Mouse (Mus musculus) megakaryocyte, embryonic 14.5 days (primary cell): ENCODE data around the gene Chrm2. TPM values are rescaled to one million over a fixed set of nuclear protein-coding genes. Genes with fewer than 3 reads are reported as not detected.

Experiments used
- H3K27me3 ChIP-seq: replicated peaks from 2 replicates; pipeline ENCODE3; 2012; ENCODE audit warnings: inconsistent platforms
- H3K36me3 ChIP-seq: replicated peaks from 2 replicates; pipeline ENCODE3; 2012; ENCODE audit warnings: low read length, inconsistent platforms, mixed read lengths
- H3K4me1 ChIP-seq: 2 replicates; pipeline ENCODE4 v1.6.1; 2012; ENCODE audit warnings: inconsistent platforms
- H3K4me3 ChIP-seq: replicated peaks from 2 replicates; pipeline ENCODE3; 2012; ENCODE audit warnings: moderate library complexity, mild to moderate bottlenecking, inconsistent platforms
- H3K9me3 ChIP-seq: 2 replicates; pipeline ENCODE4 v1.6.1; 2012; ENCODE audit warnings: inconsistent platforms
- FLI1 ChIP-seq: IDR thresholded peaks from 2 replicates; pipeline ENCODE4 v1.6.1; 2012; ENCODE audit warnings: low read length, inconsistent platforms, mixed read lengths
- GATA1 ChIP-seq: IDR thresholded peaks from 3 replicates; pipeline ENCODE4 v1.6.1; 2012; ENCODE audit warnings: mixed read lengths, low read length, inconsistent platforms, borderline replicate concordance
- polyA plus RNA-seq: library from polyadenylated mRNA; stranded (reverse); fragments of >175 nt; gene quantifications from 2 replicates; pipeline ENCODE4 v1.2.3, GENCODE M21; 2012; ENCODE audit warnings: low replicate concordance; ENCODE audit not compliant: insufficient read depth

Gene Chrm2
- polyA plus RNA-seq, 1 experiment, result not detected

DNA sequence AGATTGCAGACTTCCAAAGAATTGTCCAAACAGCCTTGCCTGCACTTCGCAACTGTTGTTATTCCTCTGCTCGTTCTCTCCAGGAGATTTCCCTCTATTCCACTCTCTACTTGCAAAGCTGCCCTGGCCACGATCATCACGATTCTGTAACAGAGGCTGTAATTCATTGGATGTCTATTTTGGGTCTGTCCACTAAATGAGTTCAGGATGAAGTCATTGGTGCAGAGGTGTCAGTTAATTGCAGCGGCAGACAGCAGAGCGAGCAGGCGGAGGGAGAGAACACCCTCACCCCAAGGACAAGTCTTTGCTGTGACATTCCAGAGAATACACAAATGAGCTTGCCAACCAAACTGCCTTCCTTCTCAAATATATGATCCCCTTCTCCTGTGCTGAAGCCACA lies 120.1 kb downstream of the Chrm2 start:
- Histone ChIP-seq H3K9me3 (no peaks in the 10 kb centered on the region), H3K36me3 (no peaks in the 10 kb centered on the region), H3K4me1 (no peaks in the 10 kb centered on the region), H3K27me3 (no peaks in the 10 kb centered on the region), H3K4me3 (no peak overlapping the region)
- TF ChIP-seq FLI1 (no peak), GATA1 (no peak)

DNA sequence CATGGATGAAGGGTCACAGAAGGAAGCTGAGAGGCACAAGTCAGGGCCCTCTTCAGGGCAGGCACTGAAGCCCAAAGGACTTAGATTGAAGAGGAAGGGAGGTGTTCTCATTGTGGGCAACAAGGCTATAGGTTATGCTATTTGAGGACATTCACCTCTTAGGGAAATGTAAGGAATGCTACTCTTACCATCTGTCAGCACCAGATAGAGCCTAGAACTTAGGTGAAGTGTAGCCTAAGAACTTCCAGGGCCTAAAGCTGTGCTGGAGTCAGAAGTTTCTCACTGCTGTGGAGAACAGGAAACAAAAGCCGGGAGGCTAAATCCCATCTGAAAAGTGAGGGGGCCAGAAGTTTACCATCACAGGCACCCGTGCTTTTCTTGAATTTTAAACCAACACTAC lies 120.6 kb downstream of the Chrm2 start:
- no peak overlapping the region for H3K4me3 ChIP-seq
- no peaks in the 10 kb centered on the region for H3K9me3 ChIP-seq
- TF ChIP-seq GATA1, result no peak
- TF ChIP-seq FLI1, result no peak
- H3K27me3 ChIP-seq, result no peaks in the 10 kb centered on the region
- H3K36me3 ChIP-seq, result no peaks in the 10 kb centered on the region
- no peaks in the 10 kb centered on the region for H3K4me1 ChIP-seq

DNA sequence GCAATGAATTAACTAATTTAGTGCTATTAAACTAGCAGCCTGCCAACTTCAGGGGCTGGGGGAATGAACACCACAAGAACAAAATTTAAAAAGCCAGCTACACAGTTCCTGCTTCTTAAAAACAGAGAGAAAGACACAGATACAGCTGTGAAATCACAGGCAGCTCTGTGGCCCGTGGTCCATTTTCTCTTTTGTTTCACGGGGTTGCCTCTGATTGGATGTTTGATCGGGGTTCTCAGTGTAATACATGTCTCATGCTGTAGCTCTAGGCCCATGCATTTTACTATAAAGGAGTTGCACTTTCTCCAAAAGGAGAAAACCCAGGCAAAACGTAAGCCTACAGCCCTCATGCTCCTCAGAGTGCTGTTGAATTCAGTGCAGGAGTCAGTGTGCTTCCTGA lies 128.6 kb downstream of the Chrm2 start:
- no peak overlapping the region for H3K4me3 ChIP-seq
- H3K9me3 ChIP-seq, result peaks cover 13% of the 10 kb centered on the region
- no peaks in the 10 kb centered on the region for H3K4me1 ChIP-seq
- no peak for TF ChIP-seq FLI1
- no peak for TF ChIP-seq GATA1
- no peaks in the 10 kb centered on the region for H3K36me3 ChIP-seq
- H3K27me3 ChIP-seq, result no peaks in the 10 kb centered on the region

DNA sequence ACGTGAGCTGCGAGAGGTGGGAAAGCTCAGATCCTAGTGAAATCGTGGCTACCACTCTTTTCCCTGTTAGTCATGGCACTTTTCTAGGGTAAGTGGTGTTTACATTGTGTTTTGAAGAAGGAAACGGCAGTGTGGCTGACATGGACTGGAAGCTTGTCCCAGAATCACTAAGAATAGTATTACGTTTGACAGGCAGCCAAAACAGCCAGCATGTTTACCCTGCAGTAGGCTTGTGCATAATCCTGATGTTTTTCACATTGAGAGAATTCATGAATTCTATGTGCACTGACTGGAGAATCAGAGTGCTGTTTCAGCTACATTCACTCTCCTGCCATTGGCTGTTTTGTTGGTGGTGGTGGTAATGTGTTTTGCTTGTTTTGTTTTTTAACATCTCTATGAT lies 129.4 kb downstream of the Chrm2 start:
- no peaks in the 10 kb centered on the region for H3K4me1 ChIP-seq
- TF ChIP-seq GATA1, result no peak
- no peak for TF ChIP-seq FLI1
- no peaks in the 10 kb centered on the region for H3K27me3 ChIP-seq
- H3K4me3 ChIP-seq, result no peak overlapping the region
- H3K9me3 ChIP-seq, result peaks cover 13% of the 10 kb centered on the region
- no peaks in the 10 kb centered on the region for H3K36me3 ChIP-seq

DNA sequence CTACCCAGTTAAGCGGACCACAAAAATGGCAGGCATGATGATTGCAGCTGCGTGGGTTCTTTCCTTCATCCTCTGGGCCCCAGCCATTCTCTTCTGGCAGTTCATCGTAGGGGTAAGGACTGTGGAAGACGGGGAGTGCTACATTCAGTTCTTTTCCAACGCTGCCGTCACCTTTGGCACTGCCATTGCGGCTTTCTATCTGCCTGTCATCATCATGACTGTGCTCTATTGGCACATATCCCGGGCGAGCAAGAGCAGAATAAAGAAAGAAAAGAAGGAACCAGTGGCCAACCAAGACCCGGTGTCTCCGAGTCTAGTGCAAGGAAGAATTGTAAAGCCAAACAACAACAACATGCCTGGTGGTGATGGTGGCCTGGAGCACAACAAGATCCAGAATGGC lies 135.7 kb downstream of the Chrm2 start:
- Histone ChIP-seq H3K36me3 (no peaks in the 10 kb centered on the region), H3K27me3 (no peaks in the 10 kb centered on the region), H3K9me3 (peaks cover 14% of the 10 kb centered on the region), H3K4me1 (no peaks in the 10 kb centered on the region), H3K4me3 (no peak overlapping the region)
- TF ChIP-seq FLI1, result no peak
- no peak for TF ChIP-seq GATA1

DNA sequence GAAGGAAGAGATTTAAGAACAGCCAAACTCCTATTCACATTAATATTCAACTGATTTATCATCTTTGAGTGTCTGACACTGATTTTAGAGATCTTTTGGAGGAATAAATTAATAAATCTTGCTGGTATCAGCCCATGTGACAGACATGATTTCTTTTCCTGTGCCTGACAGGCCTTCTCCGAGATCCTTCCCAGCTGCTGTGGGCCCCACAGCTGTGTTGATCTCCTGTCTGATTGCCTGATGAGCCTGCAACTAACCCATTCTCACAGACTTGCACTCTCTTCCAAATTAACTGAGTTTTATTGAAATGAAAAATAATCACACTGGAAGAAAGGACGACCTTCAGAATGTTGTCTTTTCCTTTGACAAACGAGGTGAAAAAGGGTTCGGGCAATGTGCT lies 140.6 kb downstream of the Chrm2 start:
- Histone ChIP-seq H3K36me3 (no peaks in the 10 kb centered on the region), H3K27me3 (no peaks in the 10 kb centered on the region), H3K9me3 (peaks cover 23% of the 10 kb centered on the region), H3K4me1 (no peaks in the 10 kb centered on the region), H3K4me3 (no peak overlapping the region)
- no peak for TF ChIP-seq GATA1
- TF ChIP-seq FLI1, result no peak

DNA sequence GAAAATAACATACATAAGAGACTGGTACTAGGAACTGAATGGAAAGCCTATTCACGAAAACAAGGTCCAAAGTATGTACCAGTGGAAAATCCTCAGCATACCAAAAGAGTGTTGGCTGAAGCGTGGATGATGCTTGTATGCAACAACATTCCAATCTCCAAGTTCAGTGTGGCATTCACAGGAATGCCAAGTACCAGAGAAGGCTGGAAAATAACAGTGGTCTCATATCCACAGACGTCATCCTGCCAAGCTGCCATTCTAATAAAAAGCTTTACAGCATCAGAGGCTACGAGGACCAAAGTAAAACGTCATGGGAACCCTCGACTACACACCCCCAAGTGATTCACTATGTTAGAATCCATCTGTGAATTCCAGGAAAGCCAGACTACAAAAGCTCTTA lies 153.4 kb downstream of the Chrm2 start:
- Histone ChIP-seq H3K4me1 (no peaks in the 10 kb centered on the region), H3K36me3 (no peaks in the 10 kb centered on the region), H3K4me3 (no peak overlapping the region), H3K27me3 (no peaks in the 10 kb centered on the region), H3K9me3 (no peaks in the 10 kb centered on the region)
- TF ChIP-seq FLI1 (no peak), GATA1 (no peak)

DNA sequence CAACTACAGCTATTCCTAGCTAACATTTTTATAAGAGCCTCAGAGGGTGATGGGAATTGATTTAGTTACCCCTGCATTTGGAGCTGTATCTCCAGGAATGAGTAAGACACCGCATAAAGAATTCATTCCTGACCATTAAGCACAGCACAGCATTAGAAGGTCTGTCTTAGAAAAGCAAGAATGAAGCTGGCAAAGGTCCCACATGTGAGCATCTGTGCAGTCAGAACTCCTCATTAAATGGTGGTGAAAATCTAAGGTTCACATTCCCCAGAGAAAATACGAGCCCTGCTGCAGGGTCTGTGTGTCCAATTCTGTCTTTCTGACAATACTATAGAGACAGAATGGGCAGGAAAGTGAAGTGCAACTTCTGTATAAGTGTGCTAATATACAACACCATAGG lies 179.0 kb downstream of the Chrm2 start:
- Histone ChIP-seq H3K9me3 (no peaks in the 10 kb centered on the region), H3K4me1 (no peaks in the 10 kb centered on the region), H3K36me3 (no peaks in the 10 kb centered on the region), H3K27me3 (no peaks in the 10 kb centered on the region), H3K4me3 (no peak overlapping the region)
- TF ChIP-seq GATA1 (no peak), FLI1 (no peak)
